Mouse (Mus musculus) CH12.LX (cell line): Measurements from ENCODE around the gene Acads. TPM values are rescaled to one million over a fixed set of nuclear protein-coding genes. Genes with fewer than 3 reads are reported as not detected.

Source experiments
- DNase-seq: peaks from one replicate; pipeline ENCODE4 v3.0.0-alpha.2; 2013; ENCODE audit errors: extremely low read depth
- H3K27ac ChIP-seq: 2 replicates; pipeline ENCODE4 v1.5.1; 2012; ENCODE audit warnings: low read depth, mild to moderate bottlenecking, control low read depth, moderate library complexity; ENCODE audit not compliant: insufficient read depth
- H3K27me3 ChIP-seq: replicated peaks from 2 replicates; pipeline ENCODE3; 2012; ENCODE audit warnings: inconsistent platforms
- H3K36me3 ChIP-seq, 2 experiments: replicated peaks in 1 of 2; 2 replicates each; pipeline versions ENCODE3 to v1.6.1; 2012; ENCODE audit warnings: inconsistent platforms in 1 of 2, low read length in 1 of 2, mild to moderate bottlenecking in 1 of 2, mixed read lengths in 1 of 2, moderate library complexity in 1 of 2; ENCODE audit not compliant: control insufficient read depth in 1 of 2, insufficient read depth in 1 of 2
- H3K4me1 ChIP-seq, 2 experiments: 2 replicates each; pipeline ENCODE4 v1.6.1; 2012; ENCODE audit warnings: inconsistent platforms in 1 of 2, moderate library complexity in 1 of 2; ENCODE audit not compliant: insufficient read depth in 2 of 2, control insufficient read depth in 1 of 2
- H3K4me2 ChIP-seq: 2 replicates; pipeline ENCODE4 v1.6.1; 2012; ENCODE audit warnings: low read depth, mild to moderate bottlenecking, control low read depth; ENCODE audit not compliant: poor library complexity, insufficient read depth, severe bottlenecking
- H3K4me3 ChIP-seq, 3 experiments: fragments of 150-350 bp in 1 of 3; sonication (generic) in 1 of 3; replicated peaks in 1 of 3; 2 replicates each; pipeline versions ENCODE3 to v1.5.1; 2011 to 2012; ENCODE audit warnings: low read depth in 2 of 3, low read length in 2 of 3, mild to moderate bottlenecking in 2 of 3, moderate library complexity in 2 of 3, control low read depth in 1 of 3, improper control_type of control experiment in 1 of 3, inconsistent platforms in 1 of 3, mixed read lengths in 1 of 3; ENCODE audit not compliant: poor library complexity in 1 of 3
- H3K79me2 ChIP-seq: replicated peaks from 2 replicates; pipeline ENCODE4 v1.6.1; 2012; ENCODE audit warnings: mild to moderate bottlenecking, moderate library complexity; ENCODE audit not compliant: control insufficient read depth, poor library complexity, insufficient read depth, severe bottlenecking; ENCODE audit errors: extremely low read depth
- H3K9ac ChIP-seq: 2 replicates; pipeline ENCODE4 v1.6.1; 2012; ENCODE audit warnings: low read depth, mild to moderate bottlenecking, control low read depth, moderate library complexity; ENCODE audit not compliant: insufficient read depth
- H3K9me3 ChIP-seq: replicated peaks from 2 replicates; pipeline ENCODE3; 2012; ENCODE audit warnings: low read length, inconsistent platforms, mixed read lengths
- BHLHE40 ChIP-seq: IDR thresholded peaks from 2 replicates; pipeline ENCODE4 v1.6.1; 2011; ENCODE audit warnings: mild to moderate bottlenecking, low read depth, low read length, improper control_type of control experiment
- CTCF ChIP-seq, 2 experiments: IDR thresholded peaks in 1 of 2; conservative IDR thresholded peaks in 1 of 2; 2 replicates each; pipeline ENCODE4 v1.5.1; 2011 to 2012; ENCODE audit warnings: low read depth in 2 of 2, low read length in 2 of 2, improper control_type of control experiment in 1 of 2, inconsistent platforms in 1 of 2, mild to moderate bottlenecking in 1 of 2, moderate library complexity in 1 of 2
- E2F4 ChIP-seq: IDR thresholded peaks from 2 replicates; pipeline ENCODE4 v1.6.1; 2011; ENCODE audit warnings: low read depth, low read length, improper control_type of control experiment; ENCODE audit not compliant: insufficient replicate concordance
- ELF1 ChIP-seq: IDR thresholded peaks from 2 replicates; pipeline ENCODE4 v1.6.1; 2014; ENCODE audit warnings: low read depth, mild to moderate bottlenecking, inconsistent platforms, low read length, improper control_type of control experiment
- ETS1 ChIP-seq: conservative IDR thresholded peaks from 2 replicates; pipeline ENCODE4 v1.6.1; 2012; ENCODE audit warnings: low read depth, mild to moderate bottlenecking, inconsistent platforms, low read length, improper control_type of control experiment, moderate library complexity
- MAZ ChIP-seq: IDR thresholded peaks from 2 replicates; pipeline ENCODE4 v1.6.1; 2012; ENCODE audit warnings: low read depth, mild to moderate bottlenecking, inconsistent platforms, low read length, improper control_type of control experiment, moderate library complexity
- MXI1 ChIP-seq: IDR thresholded peaks from 2 replicates; pipeline ENCODE4 v1.6.1; 2011; ENCODE audit warnings: mild to moderate bottlenecking, low read depth, low read length, improper control_type of control experiment
- MYC ChIP-seq: IDR thresholded peaks from 2 replicates; pipeline ENCODE4 v1.6.1; 2011; ENCODE audit warnings: low read depth, mild to moderate bottlenecking, improper control_type of control experiment, low read length
- NELFE ChIP-seq: IDR thresholded peaks from 2 replicates; pipeline ENCODE4 v1.6.1; 2011; ENCODE audit warnings: low read depth, low read length, improper control_type of control experiment
- PAX5 ChIP-seq: IDR thresholded peaks from 2 replicates; pipeline ENCODE4 v1.6.1; 2012; ENCODE audit warnings: low read length, inconsistent platforms, mixed read lengths
- POLR2AphosphoS2 ChIP-seq: IDR thresholded peaks from 2 replicates; pipeline ENCODE4 v1.6.1; 2011; ENCODE audit warnings: low read depth, low read length, improper control_type of control experiment
- RAD21 ChIP-seq: IDR thresholded peaks from 2 replicates; pipeline ENCODE4 v1.6.1; 2011; ENCODE audit warnings: low read depth, mild to moderate bottlenecking, low read length, improper control_type of control experiment, moderate library complexity
- SIN3A ChIP-seq: IDR thresholded peaks from 2 replicates; pipeline ENCODE4 v1.6.1; 2012; ENCODE audit warnings: low read length, improper control_type of control experiment, inconsistent platforms
- USF2 ChIP-seq: conservative IDR thresholded peaks from 2 replicates; pipeline ENCODE4 v1.6.1; 2011; ENCODE audit warnings: low read depth, low read length, improper control_type of control experiment
- ZMIZ1 ChIP-seq: IDR thresholded peaks from 2 replicates; pipeline ENCODE4 v1.6.1; 2012; ENCODE audit warnings: low read depth, mild to moderate bottlenecking, inconsistent platforms, low read length, improper control_type of control experiment
- dilution Hi-C: fragments of 300-500 bp; cut with MboI; formaldehyde crosslinking; loops from 2 replicates; pipeline ENCODE4 v1.14.3; 2020; ENCODE audit warnings: low sequenced_read_pairs; ENCODE audit not compliant: extremely low pct_unique_long_range_greater_than_20kb, extremely low pct_ligation_motif_present
- in situ Hi-C: fragments of 300-500 bp; cut with MboI; formaldehyde crosslinking; loops from 3 replicates; pipeline ENCODE4 v1.14.3; 2019; ENCODE audit warnings: low sequenced_read_pairs, low pct_ligation_motif_present, low pct_unique_long_range_greater_than_20kb, mixed read lengths
- polyA plus RNA-seq: library from polyadenylated mRNA; unstranded; fragments of >175 nt; gene quantifications from 2 replicates; pipeline ENCODE4 v1.2.1, GENCODE M21; 2012; ENCODE audit warnings: low read depth; ENCODE audit not compliant: insufficient read length
- total RNA-seq, 2 experiments: library from RNA; depleted of rRNA; stranded (reverse); fragments of 300-350 nt in 1 of 2; fragments of >200 nt in 1 of 2; gene quantifications; 2 replicates each; pipeline ENCODE4 v1.2.3; 2012 to 2014

Acads gene
- total and polyA plus RNA-seq, 3 experiments: 43.0 to 57.8 (median 43.1) TPM

GRCm38 (mm10) chr5:115099991-115100390, 19.2 kb downstream of the Acads start:
- in situ Hi-C loops: loop anchor here (10.0 kb wide), 1 partner anchor 125 kb away; the partner anchor contains the start of gene Hnf1a
- peaks cover 44 to 75% of the 10 kb centered on the region in 2 experiments for H3K36me3 ChIP-seq

GRCm38 (mm10) chr5:115099530-115099929, 19.6 kb downstream of the Acads start:
- Histone ChIP-seq H3K27ac (no peak overlapping the region), H3K9me3 (no peaks in the 10 kb centered on the region), H3K27me3 (no peaks in the 10 kb centered on the region), H3K9ac (no peak overlapping the region), H3K4me3 (no peak overlapping the region), H3K4me2 (no peak overlapping the region), H3K79me2 (no peaks in the 10 kb centered on the region), H3K4me1 (no peaks in the 10 kb centered on the region), H3K36me3 (peaks cover 47 to 78% of the 10 kb centered on the region in 2 experiments)
- in situ Hi-C loops: no loop called here
- no peak for TF ChIP-seq BHLHE40
- TF ChIP-seq PAX5: no peak
- no peak for TF ChIP-seq ETS1
- no peak for TF ChIP-seq POLR2AphosphoS2
- no peak for TF ChIP-seq USF2
- TF ChIP-seq MYC: no peak
- TF ChIP-seq SIN3A: no peak
- TF ChIP-seq ZMIZ1: no peak
- no peak for TF ChIP-seq MXI1
- TF ChIP-seq RAD21: no peak
- dilution Hi-C loops: no loop called here
- no peak for DNase-seq

More at GRCm38 (mm10) chr5:115099991-115100390, 19.2 kb downstream of the Acads start:
- H3K9me3 ChIP-seq: no peaks in the 10 kb centered on the region
- TF ChIP-seq NELFE (no peak), RAD21 (no peak), CTCF (conservative IDR thresholded peaks at IDR 0.05 in 1 of 2, IDR thresholded peaks at IDR 0.05 in 1 of 2; ENCODE audit: low read depth in 2 of 2, low read length in 2 of 2) (no peak), MXI1 (no peak), ZMIZ1 (no peak), ELF1 (no peak), MAZ (no peak), SIN3A (no peak), E2F4 (no peak)
- TF ChIP-seq, all 38 proteins: peak for 0
- dilution Hi-C loops: no loop called here
- H3K27me3 ChIP-seq: no peaks in the 10 kb centered on the region
- no peaks in the 10 kb centered on the region for H3K4me1 ChIP-seq
- H3K4me3 ChIP-seq: no peak overlapping the region
- H3K4me2 ChIP-seq: no peak overlapping the region
- no peak overlapping the region for H3K9ac ChIP-seq
- H3K27ac ChIP-seq: no peak overlapping the region
- no peaks in the 10 kb centered on the region for H3K79me2 ChIP-seq
- DNase-seq: no peak
